Mouse (Mus musculus) olfactory bulb, adult 2 months (tissue): Measurements from ENCODE around the gene Nae1.

Experiments used
- CTCF ChIP-seq: fragments of 200-500 bp; IDR thresholded peaks from 2 replicates; pipeline ENCODE4 v1.5.1; 2012; ENCODE audit warnings: low read depth, mild to moderate bottlenecking, low read length, moderate library complexity; ENCODE audit not compliant: insufficient read depth
- POLR2A ChIP-seq: fragments of 200-500 bp; IDR thresholded peaks from 2 replicates; pipeline ENCODE4 v1.6.1; 2012; ENCODE audit warnings: mild to moderate bottlenecking, low read depth, low read length, moderate library complexity; ENCODE audit not compliant: insufficient read depth

DNA sequence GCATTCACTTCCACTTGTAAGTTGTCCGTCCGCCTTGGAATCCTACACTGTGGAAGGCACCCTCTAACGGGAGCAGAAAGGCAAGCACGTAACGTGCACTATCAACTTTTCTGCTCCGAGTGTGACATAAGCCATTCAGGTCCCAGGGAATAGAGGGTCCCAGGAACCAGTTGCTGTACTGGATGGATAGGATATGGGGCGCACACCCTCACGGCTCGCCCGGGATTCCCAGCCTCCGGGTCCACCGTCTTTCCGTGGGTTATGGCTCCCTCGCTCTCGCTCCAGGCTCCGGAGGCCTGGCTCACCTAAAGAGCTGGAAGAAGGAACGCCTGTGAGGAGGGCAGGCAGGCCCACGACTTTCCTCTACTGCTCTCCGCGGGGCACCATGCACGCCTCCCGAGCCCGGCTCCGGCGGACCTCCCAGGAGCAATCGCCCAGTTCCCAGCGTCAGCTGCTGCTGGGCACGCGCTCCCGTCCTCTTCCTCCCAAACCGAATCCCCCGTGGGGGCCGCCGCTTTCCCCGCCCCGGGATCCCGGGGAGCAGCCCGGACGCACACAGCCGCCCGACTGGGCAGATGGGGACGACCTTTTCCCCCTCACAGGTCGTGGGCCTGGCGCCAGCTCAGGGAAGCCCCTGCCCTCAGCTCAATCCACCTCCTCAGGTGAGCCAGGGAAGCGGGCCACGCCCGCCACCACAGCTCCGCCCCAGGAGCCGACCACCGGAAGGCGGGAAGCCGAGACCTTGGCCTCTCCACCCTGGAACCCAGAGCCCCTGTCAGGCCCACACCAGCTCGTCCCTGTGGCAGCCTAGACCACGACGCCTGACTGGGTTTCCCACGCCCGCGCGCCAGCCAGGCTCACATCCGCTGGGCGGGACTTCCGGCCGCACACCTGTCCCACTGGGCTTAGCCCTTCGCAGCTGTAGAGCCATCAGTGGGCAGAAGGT is 25.1 kb downstream of the Nae1 start, which contains the start of gene Terb1:
- TF ChIP-seq CTCF (no peak), POLR2A (no peak)
